Mouse (Mus musculus): Measurements from ENCODE around the gene Adamts2.

GRCm38 (mm10) chr11:50850989-50851601 is 249.2 kb downstream of the Adamts2 start:
- no peak for TF ChIP-seq POLR2A (IDR thresholded peaks at IDR 0.05; ENCODE audit: extremely low read depth, insufficient read depth, low read length)
- no peak for TF ChIP-seq CTCF (IDR thresholded peaks at IDR 0.05; ENCODE audit: low read depth, low read length)
